Mouse (Mus musculus): Measurements from ENCODE around the gene Gm17545.

Gene Gm17545

DNA sequence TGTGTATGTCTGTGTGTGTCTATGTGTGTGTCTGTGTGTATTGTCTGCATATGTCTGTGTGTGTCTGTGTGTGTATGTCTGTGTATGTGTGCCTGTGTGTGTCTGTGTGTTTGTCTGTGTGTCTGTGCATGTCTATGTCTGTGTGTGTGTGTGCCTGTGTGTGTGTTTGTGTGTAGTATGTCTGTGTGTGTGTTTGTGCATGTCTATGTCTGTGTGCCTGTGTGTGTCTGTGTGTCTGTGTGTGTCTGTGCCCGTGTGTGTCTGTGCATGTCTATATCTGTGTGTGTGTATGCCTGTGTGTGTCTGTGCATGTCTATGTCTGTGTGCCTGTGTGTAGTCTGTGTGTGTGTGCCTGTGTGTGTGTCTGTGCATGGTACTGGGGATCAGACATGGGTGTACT is 9.0 kb upstream of the Gm17545 start:
- DNase-seq (ENCODE audit: low spot score) = no peak

DNA sequence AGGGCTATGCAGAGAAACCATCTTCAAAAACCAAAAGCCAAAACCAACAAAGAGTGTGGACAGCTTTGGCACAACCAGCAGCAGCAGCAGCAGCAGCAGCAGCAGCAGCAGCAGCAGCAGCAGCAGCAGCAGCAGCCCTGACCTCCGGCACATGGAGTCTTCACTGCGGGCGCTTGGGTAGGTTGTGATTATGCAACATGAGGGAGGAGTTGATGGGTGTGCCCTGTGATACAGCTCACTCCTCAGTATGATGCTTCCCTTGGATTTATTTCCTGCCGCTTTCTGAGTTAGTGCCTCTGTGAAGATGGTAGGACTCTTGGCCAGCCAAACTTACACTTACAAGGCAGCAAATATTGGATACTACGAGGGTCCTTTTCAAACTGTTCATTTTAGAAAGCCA is 6.9 kb upstream of the Gm17545 start:
- DNase-seq (ENCODE audit: low spot score) = no peak

DNA sequence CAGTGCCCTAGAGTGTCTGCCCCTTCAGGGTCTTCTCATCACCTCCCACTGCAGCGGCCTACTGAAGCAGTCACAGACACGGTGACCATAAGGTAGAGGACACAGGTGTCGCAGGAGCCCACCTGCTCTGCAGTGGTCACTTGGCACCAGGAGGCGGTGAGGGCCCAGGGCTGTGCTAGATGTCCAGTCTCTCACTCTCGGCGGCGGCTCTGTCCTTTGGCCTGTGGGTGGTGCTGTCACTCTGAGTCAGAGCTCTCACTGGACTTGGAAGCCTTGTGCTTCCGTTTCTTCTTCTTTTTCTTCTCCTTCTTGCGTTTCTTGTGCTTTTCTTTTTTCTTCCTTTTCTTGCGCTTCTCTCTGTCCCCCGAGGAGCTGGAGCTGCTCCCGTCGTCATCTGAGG is 5.7 kb upstream of the Gm17545 start:
- DNase-seq (ENCODE audit: low spot score) = no peak

DNA sequence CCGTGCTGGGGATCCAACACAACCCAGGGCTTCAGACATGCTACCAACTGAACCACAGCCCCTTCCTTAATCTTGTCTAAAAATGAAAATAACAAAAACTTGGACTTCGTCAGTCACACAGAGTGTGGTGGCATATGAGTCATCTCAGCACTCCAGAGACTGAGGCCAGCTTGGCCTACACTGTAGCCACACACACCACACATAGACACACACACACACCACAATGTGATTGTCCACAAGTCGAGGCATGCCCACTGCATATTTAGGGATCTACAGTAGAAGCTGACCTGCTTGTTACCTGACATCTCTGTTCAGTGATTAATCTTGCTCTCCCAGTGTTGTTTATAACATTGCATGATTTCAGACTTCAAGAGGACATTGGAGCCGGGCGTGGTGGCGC is 4.9 kb upstream of the Gm17545 start:
- DNase-seq (ENCODE audit: low spot score) = no peak

DNA sequence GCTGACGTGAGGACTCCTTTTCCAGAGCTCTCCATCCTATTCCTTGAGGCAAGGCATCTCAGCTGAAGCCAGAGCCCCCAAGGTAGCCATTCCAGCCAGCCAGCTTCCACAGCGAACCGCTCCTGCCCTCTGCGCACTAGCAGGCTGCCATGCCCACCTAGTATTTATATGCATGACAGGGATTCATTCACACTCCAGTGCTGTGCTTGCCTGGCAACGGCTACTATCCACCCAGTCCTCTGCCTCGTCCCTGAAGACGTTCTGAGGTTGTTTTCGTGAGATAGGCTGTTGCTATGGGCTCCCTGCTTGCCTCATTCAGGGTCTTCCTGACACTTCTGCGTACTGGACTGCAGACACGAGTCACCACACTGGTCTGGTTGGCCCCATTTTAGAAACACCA is 1.4 kb upstream of the Gm17545 start:
- DNase-seq (ENCODE audit: low spot score) = no peak

DNA sequence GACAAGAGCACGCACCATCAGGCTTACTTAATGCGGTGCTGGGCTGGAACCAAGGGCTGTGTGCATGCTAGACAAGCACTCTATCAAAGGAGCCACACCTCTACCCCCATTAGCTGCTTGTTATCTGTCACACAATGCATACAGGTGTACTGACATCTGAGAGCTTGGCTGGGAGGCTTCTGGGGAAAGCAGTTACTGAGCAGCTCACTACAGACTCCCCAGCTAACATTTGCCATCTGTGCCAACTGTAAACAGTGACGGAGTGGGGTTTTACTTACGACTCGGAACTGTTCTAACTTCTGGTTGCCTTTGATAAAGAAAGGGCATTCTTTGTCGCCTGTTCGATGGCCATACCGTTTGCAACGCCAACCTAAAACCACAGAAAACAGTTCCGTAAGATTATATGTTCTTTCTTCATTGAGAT is 577 bp upstream of the Gm17545 start:
- DNase-seq (ENCODE audit: low spot score) = no peak

DNA sequence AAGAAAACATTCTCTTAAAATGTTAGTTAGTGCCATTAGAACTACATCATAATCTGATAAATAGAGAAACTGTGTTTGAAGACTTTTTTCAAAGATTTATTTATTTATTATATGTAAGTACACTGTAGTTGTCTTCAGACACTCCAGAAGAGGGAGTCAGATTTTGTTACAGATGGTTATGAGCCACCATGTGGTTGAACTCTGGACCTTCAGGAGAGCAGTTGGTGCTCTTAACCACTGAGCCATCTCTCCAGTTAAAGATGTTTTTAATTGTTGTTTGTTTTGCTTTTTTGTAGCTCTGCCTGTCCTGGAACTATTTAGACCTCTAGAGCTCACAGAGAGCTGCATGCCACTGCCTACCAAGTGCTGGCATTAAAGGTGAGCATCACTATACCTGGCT is 951 bp downstream of the Gm17545 start:
- DNase-seq (ENCODE audit: low spot score) = no peak

DNA sequence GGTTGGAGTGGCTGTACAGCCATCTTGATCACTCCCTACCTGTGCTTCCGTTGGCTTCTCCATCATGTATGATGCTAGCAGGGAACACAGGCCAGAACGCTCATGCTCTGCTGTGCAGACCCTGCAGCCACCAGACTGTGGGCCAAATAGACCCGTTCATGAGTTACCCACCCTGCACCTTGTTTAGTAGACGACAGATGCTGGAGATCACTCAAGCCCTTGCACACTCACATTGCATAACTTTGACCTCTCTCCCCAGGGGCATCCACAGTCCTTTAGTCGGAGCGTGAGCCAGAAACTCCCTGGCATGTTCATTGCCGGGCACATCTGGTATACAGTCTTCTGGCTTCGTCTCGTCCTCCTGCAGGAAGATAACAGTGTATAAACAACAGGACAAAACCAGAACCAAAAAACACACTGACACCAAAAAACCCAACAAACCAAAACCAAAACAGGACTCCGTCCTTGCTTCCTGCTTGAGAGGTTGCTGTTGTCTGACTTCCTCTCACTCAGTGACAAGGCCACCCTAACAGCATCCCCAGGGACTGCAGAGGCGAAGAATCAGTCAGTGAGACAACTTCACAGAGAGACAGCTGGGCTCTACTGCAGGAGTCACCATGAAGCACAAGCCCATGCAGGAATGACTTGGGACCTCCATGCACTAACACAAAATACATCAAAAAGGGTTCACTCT is 3.2 kb downstream of the Gm17545 start:
- DNase-seq (ENCODE audit: low spot score) = no peak

DNA sequence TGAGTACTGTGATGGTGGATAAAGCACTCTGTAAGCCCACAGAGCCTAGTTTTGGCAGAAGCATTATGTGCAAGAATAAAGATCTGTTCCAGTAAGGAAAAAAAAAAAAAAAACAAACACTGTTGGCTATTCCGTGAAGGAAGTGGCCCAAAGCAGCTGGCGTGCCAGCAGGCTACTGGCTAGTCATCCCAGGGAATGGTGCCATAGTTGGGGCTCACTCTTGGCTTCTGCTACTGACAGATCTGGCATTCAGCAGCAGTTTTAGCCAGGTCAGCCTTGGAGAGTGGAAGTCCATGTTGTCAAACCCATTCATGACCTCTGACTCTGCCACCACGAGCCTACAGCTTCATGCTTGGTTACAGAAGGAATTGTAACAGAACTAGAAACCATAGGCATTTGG is 7.9 kb downstream of the Gm17545 start:
- no peak for DNase-seq (ENCODE audit: low spot score)

DNA sequence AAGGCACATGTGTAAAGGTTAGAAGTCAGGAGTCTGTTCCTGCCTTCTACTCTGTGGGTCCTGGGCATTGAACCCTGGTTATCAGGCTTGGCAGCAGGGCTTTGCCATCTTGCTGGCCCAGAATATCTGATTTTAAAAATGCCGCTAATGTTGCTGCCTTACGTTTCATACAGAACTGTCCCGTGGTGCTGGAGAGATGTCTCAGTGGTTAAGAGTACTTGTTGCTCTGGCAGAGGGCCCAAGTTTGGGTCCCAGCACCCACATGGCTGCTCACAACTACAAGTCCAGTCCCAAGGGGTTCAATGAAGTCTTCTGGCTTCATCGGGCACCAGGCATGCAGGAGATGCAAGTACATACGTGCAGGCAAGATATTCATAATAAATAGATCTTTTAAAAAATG is 12.1 kb downstream of the Gm17545 start:
- DNase-seq (ENCODE audit: low spot score) = no peak

DNA sequence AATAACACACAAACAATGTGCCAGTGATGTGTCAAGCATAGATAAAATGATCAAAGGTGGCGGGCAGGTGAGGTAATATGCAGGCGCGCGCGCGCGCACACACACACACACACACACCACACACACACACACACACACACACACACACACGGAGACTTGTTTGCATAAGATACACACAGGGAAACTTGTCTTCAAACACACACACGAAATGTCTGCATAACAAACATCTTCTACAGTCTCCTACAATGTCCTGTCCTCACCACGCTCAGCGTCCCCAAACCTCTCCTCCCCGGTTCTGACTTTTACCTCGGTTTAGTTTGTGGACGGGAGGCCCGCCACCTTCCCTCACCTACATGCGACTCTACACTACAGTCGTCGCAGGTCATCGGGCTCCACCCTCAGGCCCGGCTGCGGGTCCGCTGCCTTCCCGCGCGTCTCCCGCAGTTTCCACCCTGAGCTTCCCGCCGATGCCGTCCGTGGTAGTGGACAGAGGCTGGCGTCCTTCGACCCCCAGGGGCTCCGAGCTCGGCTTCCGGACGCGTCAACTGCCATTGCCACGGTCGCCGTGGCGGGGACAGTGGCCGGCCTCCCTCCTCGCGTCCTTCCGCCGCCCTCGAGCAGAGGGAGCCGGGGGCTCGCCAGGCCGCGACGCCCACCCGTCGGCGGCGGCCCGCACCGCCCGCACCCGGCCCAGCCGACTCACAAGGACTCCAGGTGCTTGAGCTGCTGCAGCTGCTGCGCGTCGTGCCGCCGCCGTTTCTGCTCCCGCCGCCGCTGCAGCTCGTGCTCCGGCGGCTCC is 13.5 kb downstream of the Gm17545 start:
- DNase-seq (ENCODE audit: low spot score) = peak; percentile 46

DNA sequence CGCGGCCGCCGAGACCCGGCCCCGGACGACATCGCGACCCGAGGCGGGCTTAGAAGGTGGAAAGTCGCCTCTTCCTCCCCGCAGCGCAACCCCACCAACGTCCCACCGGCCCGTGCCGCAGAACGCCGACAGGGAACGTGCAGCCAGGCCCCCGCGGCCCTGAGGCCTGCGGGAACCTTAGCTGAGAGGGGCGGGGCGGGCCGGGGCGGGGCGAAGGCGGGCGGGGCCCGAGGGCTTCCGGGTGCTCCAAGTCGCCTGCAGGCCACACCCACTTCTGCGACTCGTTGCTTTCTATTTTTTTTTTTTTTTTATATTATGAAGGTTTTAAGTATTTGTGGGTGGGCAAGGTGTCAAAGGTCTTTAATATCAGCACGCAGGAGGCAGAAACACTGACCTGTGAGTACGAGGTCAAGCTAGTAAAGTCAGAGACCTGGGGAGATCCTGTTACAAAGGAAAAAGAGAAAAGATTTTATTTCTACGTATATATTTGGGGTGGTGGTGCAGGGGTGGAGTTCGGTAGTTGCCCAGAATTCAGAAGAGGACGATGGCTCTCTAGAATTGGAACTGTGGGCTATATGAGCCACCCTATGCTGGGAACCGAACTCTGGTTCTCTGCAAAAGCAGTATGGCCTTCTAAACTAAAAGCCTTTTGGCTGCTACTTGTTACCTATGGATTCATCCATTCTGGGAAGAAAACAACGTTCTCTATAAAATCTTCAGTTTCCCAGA is 14.2 kb downstream of the Gm17545 start:
- peak; percentile 66 for DNase-seq (ENCODE audit: low spot score)

DNA sequence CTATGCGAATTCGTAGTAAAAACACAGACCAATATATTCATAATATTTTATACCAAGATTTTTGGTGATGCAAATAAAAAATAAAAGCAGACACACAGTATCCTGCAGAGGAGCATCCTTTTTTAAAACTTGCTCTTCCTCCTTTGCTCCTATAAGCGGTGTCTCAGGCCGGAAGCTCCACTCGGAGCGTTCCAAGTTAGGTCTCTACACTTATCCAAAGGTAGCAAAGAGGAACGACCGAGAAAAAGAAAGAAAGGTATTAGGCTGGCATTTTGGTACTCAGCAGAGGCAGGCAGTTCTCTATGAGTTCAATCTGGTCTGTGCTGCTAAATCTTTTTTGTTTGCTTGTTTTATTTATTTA is 14.8 kb downstream of the Gm17545 start:
- DNase-seq (ENCODE audit: low spot score) = no peak

DNA sequence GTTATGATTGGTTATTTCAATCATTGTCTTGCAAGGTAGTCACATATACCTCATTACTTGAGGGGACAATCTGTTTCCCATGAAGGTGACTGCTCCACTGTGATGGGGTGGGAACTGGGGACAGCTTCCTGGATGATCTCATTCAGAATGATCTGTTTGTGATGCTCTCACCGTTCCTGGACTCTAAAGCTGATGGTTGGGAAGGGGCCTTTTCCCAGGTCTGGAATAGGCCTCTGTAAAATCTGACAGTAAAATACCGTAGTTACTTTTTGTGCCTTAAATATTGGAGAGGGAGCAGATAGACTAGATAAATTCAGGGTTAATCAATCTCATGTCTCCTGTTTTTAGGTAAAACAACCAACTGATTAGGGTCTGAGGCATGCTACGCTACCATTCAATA is 15.6 kb downstream of the Gm17545 start, which contains the start of gene Rp9:
Rp9 (minus strand) TSS at position 101 of the 400 bp plus-strand sequence.
- DNase-seq (ENCODE audit: low spot score) = no peak

DNA sequence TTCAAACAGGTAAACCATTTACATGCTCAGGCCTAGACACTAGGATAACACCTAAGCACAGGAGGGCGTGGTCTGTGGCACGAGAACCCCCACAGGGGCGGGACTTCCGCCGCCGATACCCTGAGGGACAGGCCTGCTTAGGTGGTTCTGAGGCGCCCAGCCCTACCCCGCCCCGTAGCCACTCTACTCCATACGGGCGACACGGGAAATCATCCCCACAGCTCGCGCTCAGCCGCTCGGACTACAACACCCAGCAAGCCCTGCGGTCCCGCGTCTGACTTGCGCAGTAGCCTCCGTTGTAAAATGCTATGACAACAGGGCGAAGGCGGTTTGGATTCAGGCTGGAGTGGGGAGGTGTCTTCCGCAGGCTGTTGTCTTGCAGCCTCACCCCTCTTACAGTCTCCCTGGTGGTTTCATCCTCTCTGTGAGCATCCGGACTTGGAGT is 21.4 kb downstream of the Gm17545 start, which contains the start of gene Bbs9:
Bbs9 (plus strand) TSS at position 292 of the 445 bp plus-strand sequence.
- DNase-seq (ENCODE audit: low spot score) = peak; percentile 87

DNA sequence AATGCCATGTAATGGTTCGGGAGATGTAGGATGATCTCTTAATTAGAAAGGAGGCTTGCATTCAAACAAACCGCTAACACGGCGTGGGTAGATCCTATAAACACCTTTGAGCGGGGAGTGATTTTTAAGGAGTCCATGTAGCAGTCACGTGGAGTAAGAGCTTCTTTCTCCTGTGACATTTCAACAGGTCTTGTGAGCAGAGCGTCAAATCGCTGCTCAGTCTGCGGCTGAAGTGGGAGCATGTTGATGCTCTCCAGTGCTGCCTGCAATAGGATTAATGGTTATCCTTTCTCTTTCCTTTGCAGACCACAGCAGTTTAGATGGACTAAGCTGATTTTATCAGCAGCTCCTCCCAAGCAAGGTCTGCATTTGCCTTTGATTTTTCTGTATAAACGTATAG is 22.2 kb downstream of the Gm17545 start:
- no peak for DNase-seq (ENCODE audit: low spot score)

DNA sequence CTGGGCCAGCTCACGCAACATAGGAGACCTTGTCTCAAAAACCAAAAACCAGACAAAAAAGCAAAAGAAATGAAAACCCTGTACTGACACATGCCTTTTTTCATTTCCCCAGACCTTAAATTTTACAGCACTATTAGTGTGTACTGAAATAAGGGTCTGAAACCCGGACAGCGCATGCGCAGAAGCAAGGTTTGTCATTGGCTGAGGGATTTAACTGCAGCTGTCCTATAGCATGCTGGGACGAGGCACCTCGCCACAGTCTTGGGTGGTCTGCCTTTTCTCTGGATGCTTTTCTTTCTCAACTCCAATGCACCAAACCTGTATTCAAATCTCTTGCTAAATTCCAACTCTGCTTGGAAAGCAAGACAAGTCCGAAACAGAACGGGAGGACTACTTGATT is 24.9 kb downstream of the Gm17545 start:
- DNase-seq (ENCODE audit: low spot score) = no peak

DNA sequence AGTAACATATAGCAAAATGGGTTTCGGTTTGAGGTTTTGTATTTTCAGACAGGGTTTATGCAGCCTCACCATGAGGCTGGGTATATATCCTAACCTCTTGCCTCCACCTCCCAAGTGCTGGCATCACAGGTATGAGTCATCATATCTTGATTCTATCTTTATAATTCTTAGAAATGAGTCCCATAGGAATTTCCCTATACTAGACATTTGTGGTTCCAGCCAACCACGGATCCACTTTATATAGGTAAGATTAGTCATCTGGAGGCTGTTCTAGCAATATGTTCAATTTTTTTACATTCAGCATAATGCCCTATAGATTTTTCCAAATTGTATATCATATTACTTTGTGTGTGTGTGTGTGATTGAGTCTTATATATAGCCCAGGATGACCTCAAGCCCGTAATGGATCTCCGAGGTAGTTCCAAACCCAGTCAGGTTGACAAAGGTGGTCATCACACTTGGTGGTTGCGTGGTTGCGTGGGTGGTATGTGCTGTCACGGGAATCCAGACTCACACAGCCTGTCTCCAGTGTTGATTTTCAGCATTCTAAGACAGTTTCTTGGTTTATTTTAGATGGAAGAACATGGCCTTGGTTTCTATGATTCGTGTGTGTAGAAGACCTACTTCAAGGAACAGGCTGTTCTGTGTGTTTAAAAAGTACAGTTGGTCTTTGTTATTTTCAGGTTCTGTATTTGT is 29.9 kb downstream of the Gm17545 start:
- no peak for DNase-seq (ENCODE audit: low spot score)

DNA sequence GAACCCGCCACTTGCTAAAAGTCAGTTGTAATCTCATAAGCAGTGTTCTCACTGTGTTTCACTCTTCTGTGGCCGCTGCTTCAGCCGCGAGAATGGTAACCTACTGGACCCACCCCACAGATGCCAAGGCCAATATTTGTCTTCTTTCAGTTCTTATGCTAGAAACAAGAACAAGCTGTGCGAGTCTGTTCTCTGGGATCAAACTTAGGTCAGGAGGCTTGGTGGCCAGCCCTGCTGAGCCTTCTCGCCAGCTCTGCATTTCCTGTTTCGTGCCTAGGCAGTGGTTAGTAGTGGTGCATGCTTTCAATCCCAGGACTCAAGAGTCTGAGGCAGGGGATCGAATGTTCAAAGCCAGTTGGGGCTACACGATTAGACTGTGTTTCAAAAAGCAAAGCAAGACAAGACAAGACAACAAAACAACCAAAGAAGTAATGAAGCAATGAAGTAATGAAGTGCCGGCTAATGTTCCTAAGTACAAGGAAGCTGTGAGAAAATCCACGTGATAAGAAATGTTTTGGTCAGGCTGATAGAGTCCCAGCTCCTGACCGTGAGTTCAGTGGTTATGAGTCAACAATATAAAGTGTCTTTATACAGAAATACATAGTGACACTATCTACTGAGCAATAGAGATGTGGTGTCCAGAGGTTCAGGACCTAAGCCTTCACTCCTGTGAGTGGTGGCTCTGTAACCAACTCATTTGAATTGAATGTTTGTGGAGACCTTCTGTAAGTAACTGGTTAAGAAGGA is 30.6 kb downstream of the Gm17545 start:
- no peak for DNase-seq (ENCODE audit: low spot score)

DNA sequence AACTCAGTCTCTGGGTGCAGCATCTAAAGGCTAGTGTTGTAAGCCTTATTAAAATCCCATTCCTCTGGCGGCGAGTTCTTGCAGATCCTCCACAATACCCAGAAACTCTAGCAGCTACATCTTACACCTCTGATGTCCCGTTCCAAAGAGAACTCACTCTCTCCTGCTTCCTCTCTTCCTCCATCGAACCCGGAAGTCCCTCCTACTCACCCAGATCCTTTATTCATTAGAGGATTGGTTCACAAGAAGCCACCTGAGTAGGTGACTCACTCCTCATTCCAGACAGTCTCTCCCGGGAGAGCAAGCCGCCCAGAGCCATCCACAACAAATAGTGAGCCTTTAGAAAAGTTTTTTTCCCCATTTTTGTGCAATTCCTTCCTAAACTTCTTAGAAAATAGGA is 32.1 kb downstream of the Gm17545 start:
- no peak for DNase-seq (ENCODE audit: low spot score)

DNA sequence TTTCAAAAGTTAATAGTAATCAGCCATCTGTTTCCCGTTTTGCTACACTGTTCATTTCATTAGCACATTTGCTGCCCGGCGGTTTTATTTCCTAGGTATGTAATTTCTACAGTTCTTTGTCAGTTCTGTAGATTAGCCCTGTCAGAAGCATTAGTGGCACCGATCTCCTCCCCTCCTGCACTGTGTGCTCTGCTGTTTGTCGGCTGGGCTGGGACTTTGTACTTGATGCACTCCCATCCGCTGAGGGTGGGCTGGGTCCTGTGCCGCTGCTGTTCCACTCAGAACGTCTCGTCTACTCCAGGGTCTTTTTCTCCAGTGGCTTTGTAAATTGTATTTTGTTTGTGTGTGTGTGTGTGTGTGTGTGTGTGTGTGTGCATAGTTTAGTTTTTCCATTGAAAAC is 34.9 kb downstream of the Gm17545 start:
- no peak for DNase-seq (ENCODE audit: low spot score)

Measured in spleen, adult 12 weeks (tissue).